Mouse (Mus musculus): ENCODE data around the gene Atox1.

- TF ChIP-seq CTCF (IDR thresholded peaks at IDR 0.05; ENCODE audit: insufficient read depth, low read length) (no peak), POLR2A (IDR thresholded peaks at IDR 0.05; ENCODE audit: borderline replicate concordance, extremely low read depth, low read depth, low read length) (no peak)
Observed at GRCm38 (mm10) chr11:55436089-55436488, 24.9 kb downstream of the Atox1 start.
